Mouse (Mus musculus) heart, embryonic 11.5 days (tissue): ENCODE data around the gene Ripk3. TPM values are rescaled to one million over a fixed set of nuclear protein-coding genes. Genes with fewer than 3 reads are reported as not detected.
"Not testable (repeated sequence)": the region's sequence is repeated elsewhere in the genome, so short reads cannot be mapped to it uniquely, and the experiment has no call there.

Experiments
- ATAC-seq: fragments of 200-750 bp; cut with Nextera tagmentation; replicated peaks from 2 replicates; pipeline ENCODE4 v1.8.0; 2017; ENCODE audit warnings: moderate library complexity; ENCODE audit not compliant: insufficient number of reproducible peaks, low FRiP score, low TSS enrichment
- H3K27ac ChIP-seq: fragments of 300-500 bp; sonication (generic); 2 replicates; pipeline ENCODE4 v1.5.1; 2014; ENCODE audit warnings: mild to moderate bottlenecking, low read depth, low read length
- H3K27me3 ChIP-seq: fragments of 300-500 bp; sonication (generic); 2 replicates; pipeline ENCODE4 v1.6.1; 2014; ENCODE audit warnings: mild to moderate bottlenecking, low read length, mixed read lengths; ENCODE audit not compliant: control insufficient read depth, insufficient read depth
- H3K36me3 ChIP-seq: fragments of 300-500 bp; sonication (generic); 2 replicates; pipeline ENCODE4 v1.6.1; 2014; ENCODE audit warnings: mild to moderate bottlenecking, low read length, moderate library complexity, mixed read lengths; ENCODE audit not compliant: control insufficient read depth, insufficient read depth
- H3K4me1 ChIP-seq: fragments of 300-500 bp; sonication (generic); 2 replicates; pipeline ENCODE4 v1.6.1; 2014; ENCODE audit warnings: low read length; ENCODE audit not compliant: control insufficient read depth, insufficient read depth
- H3K4me2 ChIP-seq: fragments of 300-500 bp; sonication (generic); 2 replicates; pipeline ENCODE4 v1.6.1; 2014; ENCODE audit warnings: mild to moderate bottlenecking, moderate library complexity
- H3K4me3 ChIP-seq: fragments of 300-500 bp; sonication (generic); 2 replicates; pipeline ENCODE4 v1.5.1; 2014; ENCODE audit warnings: low read depth, low read length
- H3K9ac ChIP-seq: fragments of 300-500 bp; sonication (generic); 2 replicates; pipeline ENCODE4 v1.6.1; 2014; ENCODE audit warnings: mild to moderate bottlenecking, low read depth, low read length, moderate library complexity
- H3K9me3 ChIP-seq: fragments of 300-500 bp; sonication (generic); replicated peaks from 2 replicates; pipeline ENCODE4 v1.6.1; 2016; ENCODE audit warnings: low read length; ENCODE audit not compliant: control insufficient read depth
- WGBS: fragments of 180-500 bp; shearing (Covaris S2); extraction: QIAGEN DNeasy Blood & Tissue Kit; methylation state at CpG from one replicate; pipeline ENCODE4 v1.1.7; 2014; ENCODE audit not compliant: insufficient replicate concordance; 5-methylcytosine and 5-hydroxymethylcytosine counted together
- polyA plus RNA-seq: library from polyadenylated mRNA; unstranded; fragments of >200 nt; fragmentation: Nextera tagmentation; extraction: Ambion mirVana; gene quantifications from 2 replicates; pipeline ENCODE4 v1.2.1, GENCODE M21; 2014

Ripk3 gene
- polyA plus RNA-seq, 1 experiment from 2014 or later, result 19.6 TPM

GRCm38 (mm10) chr14:55761163-55761562 lies 27.5 kb downstream of the Ripk3 start, which contains the start of gene Ltb4r2:
Gene Ltb4r2 (plus strand): TSS chr14:55761428.
- no peak for ATAC-seq
- peak within 1 kb of the TSS; percentile 50 for H3K4me3 ChIP-seq
- no peaks in the 10 kb centered on the region for H3K9me3 ChIP-seq
- peaks cover 17% of the 10 kb centered on the region for H3K4me1 ChIP-seq
- no peak within 1 kb of the TSS for H3K27ac ChIP-seq
- WGBS, result 64% methylated on average over 6 of the region's 6 CpGs
- peaks cover 20% of the 10 kb centered on the region for H3K27me3 ChIP-seq
- H3K36me3 ChIP-seq, result no peaks in the 10 kb centered on the region
- H3K9ac ChIP-seq, result peak within 1 kb of the TSS; percentile 74
- H3K4me2 ChIP-seq, result peak within 1 kb of the TSS; percentile 97

- not testable (repeated sequence) for H3K36me3 ChIP-seq, ATAC-seq
- 0% methylated on average over 6 of the region's 6 CpGs for WGBS
Measured at GRCm38 (mm10) chr14:55760156-55760555, 28.5 kb downstream of the Ripk3 start.

GRCm38 (mm10) chr14:55758363-55758784 lies 30.3 kb downstream of the Ripk3 start, which contains the start of gene Cideb:
Gene Cideb (minus strand): TSS chr14:55758458.
- no peak within 1 kb of the TSS for H3K9ac ChIP-seq
- H3K4me3 ChIP-seq, result no peak within 1 kb of the TSS
- 0 out of 2 replicates have a peak within 1 kb of the TSS, but pooled peaks have one; percentile 29 for H3K27ac ChIP-seq
- peaks cover 12% of the 10 kb centered on the region for H3K4me1 ChIP-seq
- no peaks in the 10 kb centered on the region for H3K9me3 ChIP-seq
- H3K4me2 ChIP-seq, result peak within 1 kb of the TSS; percentile 48
- no peak for ATAC-seq
- 13% methylated on average over 8 of the region's 8 CpGs for WGBS
- H3K27me3 ChIP-seq, result peaks cover 13% of the 10 kb centered on the region
- H3K36me3 ChIP-seq, result peaks cover 16% of the 10 kb centered on the region

More at GRCm38 (mm10) chr14:55760156-55760555, 28.5 kb downstream of the Ripk3 start:
- not testable (repeated sequence) for H3K9me3 ChIP-seq, H3K27ac ChIP-seq, H3K9ac ChIP-seq, H3K4me3 ChIP-seq
- peaks cover 19% of the 10 kb centered on the region for H3K27me3 ChIP-seq
- peak overlapping the region; percentile 56 for H3K4me2 ChIP-seq
- peaks cover 17% of the 10 kb centered on the region for H3K4me1 ChIP-seq

- WGBS, result 33% methylated on average over 6 of the region's 6 CpGs
- no peak overlapping the region for H3K9ac ChIP-seq
Measured at GRCm38 (mm10) chr14:55757566-55757965, 31.1 kb downstream of the Ripk3 start.

GRCm38 (mm10) chr14:55747051-55747847 lies 41.4 kb downstream of the Ripk3 start:
- Histone ChIP-seq H3K4me1 (peaks cover 3% of the 10 kb centered on the region; the same call in 1 of the 2 replicates), H3K4me2 (peak overlapping the region; percentile 99), H3K9ac (no peak overlapping the region), H3K4me3 (peak overlapping the region; percentile 96; the same call in 1 of the 2 replicates), H3K9me3 (no peaks in the 10 kb centered on the region), H3K27ac (no peak overlapping the region), H3K27me3 (no peaks in the 10 kb centered on the region), H3K36me3 (0 out of 2 replicates have a peak, but pooled peaks cover 7% of the 10 kb centered on the region)
- ATAC-seq, result no peak
- WGBS, result 86% methylated on average over 10 of the region's 10 CpGs

More at GRCm38 (mm10) chr14:55757566-55757965, 31.1 kb downstream of the Ripk3 start:
- peaks cover 24% of the 10 kb centered on the region for H3K36me3 ChIP-seq
- peaks cover 7% of the 10 kb centered on the region for H3K4me1 ChIP-seq
- peak overlapping the region; percentile 48 for H3K4me2 ChIP-seq
- H3K4me3 ChIP-seq, result no peak overlapping the region
- 0 out of 2 replicates have a peak overlapping the region, but pooled peaks have one; percentile 29 for H3K27ac ChIP-seq
- peaks cover 13% of the 10 kb centered on the region for H3K27me3 ChIP-seq
- H3K9me3 ChIP-seq, result no peaks in the 10 kb centered on the region
- no peak for ATAC-seq

- under 1% methylated on average over 25 of the region's 31 CpGs for WGBS
Measured at GRCm38 (mm10) chr14:55745861-55746237, 42.8 kb downstream of the Ripk3 start.

GRCm38 (mm10) chr14:55745180-55745860 lies 43.3 kb downstream of the Ripk3 start, which contains the start of the genes Dhrs1 and Nop9:
Gene Dhrs1 (minus strand): TSS chr14:55745690.
Gene Nop9 (plus strand): TSS chr14:55745693.
- peak within 1 kb of the TSS; percentile 42; the same call in 1 of the 2 replicates for H3K27ac ChIP-seq
- peak; percentile 82 for ATAC-seq
- peak within 1 kb of the TSS; percentile 96 for H3K4me3 ChIP-seq
- H3K36me3 ChIP-seq, result peaks cover 8% of the 10 kb centered on the region; the same call in 1 of the 2 replicates
- no peaks in the 10 kb centered on the region for H3K9me3 ChIP-seq
- peak within 1 kb of the TSS; percentile 85 for H3K9ac ChIP-seq
- H3K4me1 ChIP-seq, result peaks cover 3% of the 10 kb centered on the region; the same call in 1 of the 2 replicates
- peak within 1 kb of the TSS; percentile 99 for H3K4me2 ChIP-seq
- 1% methylated on average over 41 of the region's 48 CpGs for WGBS
- H3K27me3 ChIP-seq, result no peaks in the 10 kb centered on the region

More at GRCm38 (mm10) chr14:55745861-55746237, 42.8 kb downstream of the Ripk3 start:
- Histone ChIP-seq H3K4me1 (peaks cover 3% of the 10 kb centered on the region; the same call in 1 of the 2 replicates), H3K27ac (peak overlapping the region; percentile 10; the same call in 1 of the 2 replicates), H3K4me3 (peak overlapping the region; percentile 96), H3K27me3 (no peaks in the 10 kb centered on the region), H3K4me2 (peak overlapping the region; percentile 99), H3K9me3 (no peaks in the 10 kb centered on the region), H3K36me3 (0 out of 2 replicates have a peak, but pooled peaks cover 7% of the 10 kb centered on the region), H3K9ac (peak overlapping the region; percentile 85)
- no peak for ATAC-seq

- WGBS, result 21% methylated on average over 10 of the region's 10 CpGs
- H3K9ac ChIP-seq, result 0 out of 2 replicates have a peak overlapping the region, but pooled peaks have one; percentile 13
- H3K27me3 ChIP-seq, result no peaks in the 10 kb centered on the region
- H3K4me2 ChIP-seq, result peak overlapping the region; percentile 33; the same call in 1 of the 2 replicates
- H3K9me3 ChIP-seq, result no peaks in the 10 kb centered on the region
- peaks cover 3% of the 10 kb centered on the region; the same call in 1 of the 2 replicates for H3K4me1 ChIP-seq
- 0 out of 2 replicates have a peak, but pooled peaks have one; percentile 28 for ATAC-seq
- no peak overlapping the region for H3K4me3 ChIP-seq
- H3K27ac ChIP-seq, result no peak overlapping the region
- H3K36me3 ChIP-seq, result peaks cover 5% of the 10 kb centered on the region; the same call in 1 of the 2 replicates
Measured at GRCm38 (mm10) chr14:55743711-55744110, 45.0 kb downstream of the Ripk3 start.
